Comparison of ENCODE assay signal across 16 mouse cellular contexts in the genomic region with DNA sequence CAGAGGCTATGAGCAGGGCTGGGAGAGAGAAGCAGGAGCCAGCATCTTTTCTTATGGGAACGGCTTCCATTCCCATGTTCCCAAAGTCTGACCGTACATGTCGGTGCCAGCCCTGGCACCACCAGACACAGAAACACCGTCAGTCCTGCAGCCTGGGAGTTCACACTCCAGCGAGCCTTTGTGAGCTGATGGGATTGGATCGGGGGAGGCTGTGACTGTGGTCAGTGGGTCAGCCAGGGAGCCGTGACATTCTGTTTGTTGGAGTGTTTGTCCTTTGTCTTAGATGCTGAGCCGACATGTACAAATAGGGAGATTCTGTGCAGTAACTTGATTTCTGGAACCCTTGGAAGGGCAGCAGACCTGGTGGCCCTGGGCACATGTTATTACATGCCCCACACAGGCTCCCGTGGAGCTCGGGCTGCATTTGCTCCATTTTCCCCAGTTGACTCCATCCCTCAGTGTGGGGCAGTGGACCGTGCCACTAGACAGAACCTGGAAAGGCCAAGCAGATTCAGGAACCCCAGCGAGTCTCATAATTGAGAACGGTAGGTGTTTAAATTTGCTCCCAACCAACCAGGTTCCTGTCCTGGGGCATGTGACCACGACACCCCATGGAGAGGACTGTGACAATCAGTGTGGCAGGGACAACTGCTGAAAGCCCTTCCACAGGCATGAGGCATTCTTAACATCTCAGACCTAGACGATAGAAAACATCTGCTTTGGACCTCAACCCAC. TPM values are rescaled to one million over a fixed set of nuclear protein-coding genes. Genes with fewer than 3 reads are reported as not detected.
DNase-seq lines count a peak whose midpoint lies in the region; ATAC-seq and TF ChIP-seq lines count a peak whose summit lies in the region.
"Had no signal": no experiment of that assay in that cellular context is flagged by ENCODE, and none has a peak within 500 bp of the region (broad histone marks: within the 10 kb centered on the region; RNA-seq: fewer than 3 reads in every experiment).

No protein-coding gene starts in this region.

- no peak for ATAC-seq in limb, embryonic 12.5 days (ENCODE audit: insufficient number of reproducible peaks, insufficient read depth, low FRiP score, low TSS enrichment, low read depth)
- 0 out of 2 replicates have a peak, but pooled peaks have one; percentile 38 for ATAC-seq in neural tube, embryonic 13.5 days (ENCODE audit: low read depth)
- ATAC-seq: Patski had no signal

- H3K27ac ChIP-seq in limb, embryonic 12.5 days = no peak overlapping the region
- H3K27ac ChIP-seq in limb, embryonic 10.5 days = no peak overlapping the region; the same call in 1 of the 2 replicates
- H3K27ac ChIP-seq in cerebellum, adult 2 months (ENCODE audit: insufficient read depth, low read length) = no peak overlapping the region
- no peak overlapping the region for H3K27ac ChIP-seq in neural tube, embryonic 13.5 days (replicated peaks)
- H3K27ac ChIP-seq: hindbrain, embryonic 12.5 days; left cerebral cortex, adult 2 months had no signal

- peaks cover 14% of the 10 kb centered on the region for H3K27me3 ChIP-seq in limb, embryonic 12.5 days
- H3K27me3 ChIP-seq in limb, embryonic 10.5 days (ENCODE audit: low read depth, poor library complexity, severe bottlenecking) = peaks cover 26% of the 10 kb centered on the region; the same call in 1 of the 2 replicates
- H3K27me3 ChIP-seq in cerebellum, adult 2 months (ENCODE audit: control insufficient read depth, insufficient read depth, low read length) = no peaks in the 10 kb centered on the region
- peaks cover 3% of the 10 kb centered on the region; the same call in 1 of the 2 replicates for H3K27me3 ChIP-seq in neural tube, embryonic 13.5 days
- H3K27me3 ChIP-seq: Patski had no signal

- H3K36me3 ChIP-seq in limb, embryonic 12.5 days = no peaks in the 10 kb centered on the region
- H3K36me3 ChIP-seq in limb, embryonic 10.5 days = no peaks in the 10 kb centered on the region
- H3K36me3 ChIP-seq in neural tube, embryonic 13.5 days = no peaks in the 10 kb centered on the region
- H3K36me3 ChIP-seq: hindbrain, embryonic 12.5 days had no signal

- TF ChIP-seq CTCF in cerebellum, adult 2 months (IDR thresholded peaks at IDR 0.05; ENCODE audit: borderline replicate concordance, insufficient read depth, low read depth, low read length) = no peak

- H3K4me3 ChIP-seq in limb, embryonic 12.5 days (replicated peaks) = no peak overlapping the region
- H3K4me3 ChIP-seq in limb, embryonic 10.5 days = no peak overlapping the region
- no peak overlapping the region for H3K4me3 ChIP-seq in cerebellum, adult 2 months (replicated peaks; ENCODE audit: insufficient read depth, low read depth, low read length)
- H3K4me3 ChIP-seq in neural tube, embryonic 13.5 days = no peak overlapping the region
- H3K4me3 ChIP-seq: hindbrain, embryonic 12.5 days; left cerebral cortex, adult 2 months had no signal

- 0 out of 2 replicates have a peak overlapping the region, but pooled peaks have one; percentile 14 for H3K9ac ChIP-seq in limb, embryonic 12.5 days (replicated peaks)
- H3K9ac ChIP-seq in neural tube, embryonic 13.5 days = no peak overlapping the region
- H3K9ac ChIP-seq: hindbrain, embryonic 12.5 days; lung, embryonic 14.5 days had no signal

- no peak overlapping the region for H3K4me2 ChIP-seq in limb, embryonic 12.5 days
- no peak overlapping the region for H3K4me2 ChIP-seq in neural tube, embryonic 13.5 days
- H3K4me2 ChIP-seq: hindbrain, embryonic 12.5 days; lung, embryonic 14.5 days had no signal

- peak; percentile 90 for DNase-seq in heart, adult 11 months
- no peak for DNase-seq in heart, adult 18-20 months
- no peak for DNase-seq in limb, embryonic 10.5 days (ENCODE audit: low spot score)
- peak; percentile 64 to 77 for DNase-seq in cerebellum, adult 2 months
- no peak for DNase-seq in embryo, embryonic 9.5 days (ENCODE audit: extremely low spot score)
- no peak for DNase-seq in thymus, postnatal 4 days
- DNase-seq: adrenal gland, postnatal 36 days; gastrocnemius, postnatal 36 days; kidney, adult 18-20 months; lung, embryonic 14.5 days; thymus, postnatal 36 days had no signal

- peaks cover 6% of the 10 kb centered on the region; the same call in 1 of the 2 replicates for H3K4me1 ChIP-seq in limb, embryonic 12.5 days (replicated peaks)
- H3K4me1 ChIP-seq in limb, embryonic 10.5 days = peaks cover 25% of the 10 kb centered on the region
- peaks cover 38% of the 10 kb centered on the region for H3K4me1 ChIP-seq in cerebellum, adult 2 months (ENCODE audit: control insufficient read depth, insufficient read depth, low read length)
- peaks cover 20% of the 10 kb centered on the region for H3K4me1 ChIP-seq in neural tube, embryonic 13.5 days (replicated peaks)

- TF ChIP-seq POLR2A in cerebellum, adult 2 months (IDR thresholded peaks at IDR 0.05; ENCODE audit: borderline replicate concordance, insufficient read depth, low read length) = peak; percentile 33; the same call in 1 of the 2 replicates

- no peaks in the 10 kb centered on the region for H3K9me3 ChIP-seq in limb, embryonic 12.5 days
- no peaks in the 10 kb centered on the region for H3K9me3 ChIP-seq in limb, embryonic 10.5 days (replicated peaks)
- H3K9me3 ChIP-seq in neural tube, embryonic 13.5 days = no peaks in the 10 kb centered on the region
- H3K9me3 ChIP-seq: hindbrain, embryonic 12.5 days had no signal

- WGBS in limb, embryonic 12.5 days = 71% methylated on average over 15 of the region's 15 CpGs
- WGBS in limb, embryonic 10.5 days = 78% methylated on average over 15 of the region's 15 CpGs
- WGBS in cerebellum, adult 2 months = 14% methylated on average over 15 of the region's 15 CpGs
- WGBS in neural tube, embryonic 13.5 days = 68% methylated on average over 15 of the region's 15 CpGs

RNA-seq across cellular contexts. Expression of a gene that starts 33.5 kb away (rescaled TPM):
- 1 to 10 TPM; 5.4 to 6.0 TPM for total RNA-seq in heart, adult 18-20 months (2021)
- polyA plus RNA-seq in limb, embryonic 12.5 days (2016; fragmentation: Nextera tagmentation; extraction: Ambion mirVana) = 7.2 and 9.1 TPM in 2 replicates
- polyA plus RNA-seq in limb, embryonic 10.5 days (2016; fragmentation: Nextera tagmentation; extraction: Ambion mirVana) = 11.1 and 11.2 TPM in 2 replicates
- 16.2 and 17.4 TPM in 2 replicates for polyA plus RNA-seq in cerebellum, adult 2 months (2012; rRNA removed)
- polyA plus RNA-seq in neural tube, embryonic 13.5 days (2015; fragmentation: Nextera tagmentation; extraction: Ambion mirVana) = 12.3 and 13.1 TPM in 2 replicates

RNA-seq across cellular contexts. Expression of a gene that starts 60.0 kb away (rescaled TPM):
- 10 to 100 TPM; 15.4 to 16.7 TPM for total RNA-seq in heart, adult 18-20 months (2021)
- 27.1 TPM in 2 replicates for polyA plus RNA-seq in limb, embryonic 12.5 days (2016; fragmentation: Nextera tagmentation; extraction: Ambion mirVana)
- 19.0 and 25.2 TPM in 2 replicates for polyA plus RNA-seq in limb, embryonic 10.5 days (2016; fragmentation: Nextera tagmentation; extraction: Ambion mirVana)
- 79.4 and 81.8 TPM in 2 replicates for polyA plus RNA-seq in cerebellum, adult 2 months (2012; rRNA removed)
- polyA plus RNA-seq in neural tube, embryonic 13.5 days (2015; fragmentation: Nextera tagmentation; extraction: Ambion mirVana) = 35.9 and 37.7 TPM in 2 replicates

Comparison
In these comparisons a context has a peak if more than half of its experiments do, and no peak if none do; other contexts are left out.
1. DNase-seq: peak in heart, adult 11 months (single experiment) and cerebellum, adult 2 months (2 of 2); none in heart, adult 18-20 months (0 of 2), limb, embryonic 10.5 days (single experiment), embryo, embryonic 9.5 days (single experiment) and thymus, postnatal 4 days (single experiment).